Mouse (Mus musculus) embryo, embryonic 11.5 days (tissue): ENCODE measurements at regions not wholly inside any gene's neighbourhood (a gene's known extent, or its start where the extent isn't known, plus 50 kb on each side); places are given as distances from the start of the nearest gene placed in this dataset.

Experiments
- DNase-seq: peaks from one replicate; pipeline ENCODE4 v3.0.0-alpha.2; 2012; ENCODE audit warnings: low read depth, low spot score

DNA sequence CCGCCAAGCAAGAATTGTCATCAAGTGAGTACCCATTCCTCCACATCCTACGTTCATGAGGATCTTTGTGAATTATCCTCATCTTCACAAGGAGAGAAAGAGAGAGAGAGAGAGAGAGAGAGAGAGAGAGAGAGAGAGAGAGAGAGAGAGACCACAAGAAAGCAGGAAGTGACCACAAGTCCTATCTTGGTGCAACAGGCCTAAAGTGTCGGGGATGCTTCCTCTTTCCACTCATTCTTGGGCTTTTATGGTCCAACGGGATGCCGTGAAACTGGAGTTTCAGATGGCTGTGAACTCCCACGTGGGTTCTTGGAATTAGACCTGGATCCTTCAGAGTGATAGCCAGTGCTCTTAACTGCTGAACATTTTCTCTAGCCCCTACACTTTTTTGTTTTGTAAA is 53.1 kb upstream of the Rai14 start:
- DNase-seq = no peak

DNA sequence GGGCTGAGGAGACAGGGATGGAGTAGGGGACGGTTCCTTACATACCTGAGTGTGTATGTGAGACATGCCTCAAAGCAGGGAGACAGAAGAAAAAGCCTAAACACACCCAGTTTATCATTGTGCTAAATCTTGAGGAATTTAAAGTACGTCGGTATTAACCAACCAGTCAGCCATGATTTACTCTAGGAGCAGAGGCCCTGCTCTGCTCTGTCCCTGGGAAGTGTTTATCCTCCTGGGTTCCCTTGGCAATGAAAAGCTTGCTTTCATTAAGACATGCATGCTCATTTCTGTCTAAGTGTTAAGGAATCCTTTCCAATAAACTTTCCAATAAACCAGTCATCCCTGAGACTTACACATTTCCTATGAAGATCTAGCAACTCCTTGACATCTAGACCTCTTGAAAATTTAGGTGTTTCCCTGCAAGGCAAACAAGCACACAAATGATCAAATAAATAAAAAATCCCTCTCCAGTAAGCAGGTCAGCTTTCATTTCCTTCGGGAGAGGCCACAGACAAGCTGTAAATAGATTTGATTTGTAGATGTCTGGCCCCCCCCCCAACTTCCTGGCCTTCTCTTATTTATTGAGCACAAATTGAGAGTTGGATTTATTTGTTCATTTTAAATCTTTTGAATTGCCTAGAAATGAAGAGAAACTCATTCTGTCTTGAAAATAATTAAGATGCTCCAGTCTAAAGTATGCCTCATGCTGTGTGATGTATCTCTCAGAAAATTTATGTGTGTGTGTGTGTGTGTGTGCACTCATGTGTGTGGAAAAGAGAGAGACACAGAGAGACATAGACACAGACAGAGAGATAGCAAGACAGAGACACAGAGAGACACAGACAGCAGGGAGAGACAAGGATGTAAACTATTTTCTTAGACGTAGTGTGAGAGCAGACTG is 56.2 kb upstream of the Rai14 start:
- no peak for DNase-seq

DNA sequence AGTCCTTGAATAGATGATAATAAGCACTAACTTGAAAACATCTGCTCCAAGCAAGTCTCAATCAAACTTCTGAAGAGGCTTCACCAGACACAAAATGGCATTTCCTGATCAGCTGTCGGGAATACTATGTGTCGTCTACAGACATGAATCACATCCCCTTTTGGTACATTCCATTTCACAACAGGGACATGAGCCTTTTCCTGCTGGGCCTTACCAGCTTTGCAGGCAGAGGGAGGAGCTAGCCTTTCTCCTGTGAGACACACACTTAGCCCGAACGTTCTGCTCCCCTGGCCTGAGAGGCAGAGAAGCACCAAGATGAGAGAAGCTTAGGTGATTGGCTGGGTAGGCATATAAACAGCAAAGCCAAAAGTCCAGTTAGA is 56.9 kb upstream of the Rai14 start:
- DNase-seq = no peak

DNA sequence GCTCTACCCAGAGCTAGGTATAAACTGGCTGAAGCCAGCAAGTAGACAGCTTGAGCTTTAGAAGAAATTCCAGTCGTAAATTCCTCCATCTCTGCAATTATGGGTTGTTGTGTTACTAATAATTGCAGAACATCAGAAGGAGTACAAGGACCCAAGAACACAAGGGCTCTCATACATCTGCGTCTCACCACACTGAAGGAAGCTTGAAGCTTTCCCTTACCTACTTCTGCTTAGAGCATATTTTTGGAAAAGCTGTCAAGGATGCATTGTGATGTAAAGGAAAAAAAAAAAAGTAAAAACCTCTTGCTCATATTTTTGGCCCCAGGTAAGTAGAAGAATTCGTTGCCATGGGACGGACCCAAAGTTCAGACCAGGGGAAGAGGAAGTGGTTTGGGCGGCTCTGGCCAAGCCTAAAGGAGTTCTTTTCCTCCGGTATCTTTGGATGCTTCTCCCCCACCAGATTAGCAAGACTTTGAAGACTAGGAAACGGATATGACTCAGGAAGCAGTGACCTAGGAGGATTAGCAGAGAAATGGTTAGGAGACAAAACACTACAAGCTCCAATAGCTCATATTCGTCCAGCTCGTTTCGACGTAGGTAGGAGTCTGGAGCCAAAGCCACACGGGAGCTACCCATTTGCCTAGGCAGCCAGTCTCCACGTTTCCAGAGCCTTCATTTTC is 65.7 kb upstream of the Rai14 start:
- DNase-seq = no peak

DNA sequence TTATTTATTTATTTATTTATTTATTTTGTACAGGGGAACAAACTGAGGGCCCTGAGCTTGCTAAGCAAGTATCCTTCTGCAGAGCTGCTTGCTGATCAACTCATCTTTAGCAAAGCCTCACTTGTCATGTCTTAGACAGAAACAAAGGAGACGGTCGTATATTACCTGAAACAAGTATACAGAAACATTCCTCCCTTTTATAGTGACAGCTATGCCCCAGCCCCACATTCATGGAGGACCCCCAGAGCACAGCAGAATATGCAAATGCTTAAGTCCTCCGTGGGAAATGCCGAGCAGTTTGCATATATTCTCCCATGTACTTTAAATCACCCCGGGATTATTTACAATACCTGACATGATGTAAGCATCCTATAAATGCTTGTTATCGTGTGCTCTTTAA is 74.9 kb upstream of the Rai14 start:
- no peak for DNase-seq

DNA sequence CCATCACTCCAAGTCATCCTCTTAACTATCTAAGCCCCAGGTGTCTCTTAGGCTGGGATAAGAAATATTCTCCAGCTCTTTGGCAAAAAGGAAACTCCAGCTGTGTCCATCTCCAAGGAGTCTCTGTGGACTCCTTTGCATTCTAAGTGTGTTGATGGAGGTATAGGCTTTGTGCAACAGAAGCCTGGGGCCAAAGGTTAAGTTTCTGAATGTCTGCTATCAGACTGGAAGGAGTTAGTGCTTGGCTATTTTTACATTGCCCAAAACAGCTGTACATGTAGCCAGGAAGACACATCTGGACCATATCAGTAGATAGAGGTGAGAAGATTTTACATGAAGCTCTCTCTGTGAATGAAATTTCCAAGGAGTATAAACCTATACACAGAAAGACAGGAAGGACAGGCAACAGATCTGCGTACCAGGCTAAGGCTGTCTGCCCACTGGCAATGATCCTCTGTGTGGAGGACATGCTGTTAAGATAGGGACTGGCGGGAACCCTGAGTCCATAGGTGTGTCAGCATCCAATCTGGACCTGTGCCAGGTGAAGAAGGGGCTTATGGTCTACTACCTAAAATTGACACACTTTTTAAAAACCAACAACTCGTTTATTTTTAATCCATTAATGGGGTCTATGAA is 76.6 kb upstream of the Rai14 start:
- DNase-seq = no peak

DNA sequence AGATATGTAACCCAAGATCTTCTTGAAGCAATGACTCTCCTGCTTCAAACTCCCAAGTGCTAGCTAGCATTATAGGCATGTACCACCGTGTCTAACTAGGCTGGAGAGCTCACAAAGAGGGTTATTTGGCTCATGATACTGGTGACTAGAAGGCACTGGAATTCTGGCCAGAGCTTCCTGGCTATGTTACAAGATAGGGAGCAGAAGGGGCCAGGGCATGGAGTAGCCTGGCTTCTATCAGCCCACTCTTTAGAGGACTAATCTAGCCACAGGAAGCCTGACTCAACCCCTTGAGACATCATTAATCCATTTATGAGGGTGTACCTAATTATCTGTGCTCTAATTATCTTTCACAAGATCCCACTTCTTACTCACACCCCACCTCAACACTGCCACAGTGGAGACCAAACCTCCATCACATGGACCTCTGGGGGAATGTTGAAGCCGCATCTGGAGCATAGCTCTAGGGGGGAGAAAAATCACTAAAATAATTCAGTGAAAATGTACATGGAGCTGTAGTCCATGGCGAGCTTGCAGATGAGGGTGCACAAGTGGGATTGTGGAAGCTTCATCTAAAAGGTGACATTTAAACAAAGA is 77.2 kb upstream of the Rai14 start:
- no peak for DNase-seq

DNA sequence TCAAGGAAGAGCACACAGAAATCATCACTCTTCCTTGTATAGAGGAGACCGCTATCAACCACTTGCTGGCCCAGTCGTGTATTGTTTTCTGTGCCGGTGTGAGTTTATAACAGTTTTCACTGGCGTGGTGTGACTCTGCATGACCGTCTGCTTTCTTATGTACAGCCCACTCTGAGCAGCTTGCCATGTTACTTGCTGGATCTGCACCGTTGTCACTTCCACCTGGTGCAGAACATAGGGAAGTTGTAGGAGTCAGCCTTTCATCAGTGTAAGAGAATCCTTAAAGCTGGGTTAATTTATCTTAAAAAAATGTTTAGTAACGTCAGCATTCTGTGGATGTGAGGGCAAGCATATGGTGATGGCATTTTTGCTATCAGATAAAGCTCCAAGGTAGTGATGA is 77.7 kb upstream of the Rai14 start:
- no peak for DNase-seq

DNA sequence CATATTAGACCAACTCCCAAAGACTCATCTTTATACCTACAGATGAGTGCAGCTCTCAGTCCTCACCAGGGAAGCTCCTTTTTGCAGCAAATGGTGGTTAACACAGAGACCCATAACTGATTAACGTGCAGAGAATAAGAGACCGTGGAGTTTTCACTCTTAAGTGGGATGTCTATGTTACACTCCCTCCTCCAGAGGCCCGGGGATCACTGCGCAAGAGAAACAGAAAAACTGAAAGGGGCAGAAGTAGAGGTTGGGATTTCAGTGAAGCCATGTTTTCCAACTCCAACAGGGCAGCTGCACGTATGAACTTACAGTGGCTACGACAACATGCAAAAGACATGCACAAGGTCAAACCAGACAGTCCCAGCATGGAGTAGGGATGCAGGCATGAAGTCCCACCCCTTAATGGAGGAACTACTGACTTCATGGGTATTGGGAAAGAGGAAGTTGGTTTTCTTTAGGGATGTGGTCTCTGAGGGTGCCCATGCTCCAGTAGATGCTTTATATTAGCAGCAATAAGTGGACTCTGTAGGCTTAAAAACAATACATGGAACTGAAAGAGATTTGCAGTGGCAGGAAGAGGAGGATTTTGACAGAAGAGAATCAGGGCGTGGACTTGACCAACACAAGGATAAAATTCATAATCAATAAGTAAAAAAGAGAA is 80.8 kb upstream of the Rai14 start:
- DNase-seq = no peak

DNA sequence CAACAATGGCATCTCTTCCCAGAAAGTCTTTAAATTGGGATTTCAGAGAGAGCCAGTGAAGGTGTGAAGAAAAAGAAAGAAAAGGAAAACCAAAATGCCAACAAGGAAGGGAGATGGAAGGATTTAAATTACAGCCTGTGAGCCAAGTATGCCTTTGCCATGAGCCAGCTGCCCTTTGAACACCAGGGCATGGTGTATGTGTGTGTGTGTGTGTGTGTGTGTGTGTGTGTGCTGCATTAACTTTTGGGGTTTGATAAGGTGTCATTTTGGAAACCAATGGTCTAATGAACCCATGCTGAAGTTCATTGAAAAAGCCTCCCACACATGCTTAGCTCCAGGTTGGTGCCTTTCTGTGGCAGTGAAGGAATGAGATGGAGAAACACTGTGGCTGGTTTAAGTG is 85.2 kb upstream of the Rai14 start:
- DNase-seq = no peak

DNA sequence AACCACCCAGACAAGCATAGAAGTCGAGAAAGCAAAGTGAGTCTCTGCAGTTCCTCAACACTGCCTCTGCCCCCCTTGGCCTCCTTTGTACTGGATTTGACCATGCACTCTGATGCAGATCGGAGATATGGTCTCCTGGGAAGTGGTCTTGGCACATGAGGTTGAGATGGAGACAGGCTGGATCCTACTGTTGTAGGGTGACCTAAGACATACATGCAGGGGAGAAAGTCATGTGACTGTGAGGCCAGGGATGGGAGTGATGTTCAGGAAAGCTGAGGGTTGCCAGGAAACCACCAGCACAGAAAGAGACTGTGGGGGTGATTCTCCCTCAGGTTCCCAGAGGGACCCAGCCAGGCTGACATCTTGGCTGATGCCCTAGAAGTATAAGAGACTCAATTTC is 99.8 kb upstream of the Rai14 start:
- no peak for DNase-seq

DNA sequence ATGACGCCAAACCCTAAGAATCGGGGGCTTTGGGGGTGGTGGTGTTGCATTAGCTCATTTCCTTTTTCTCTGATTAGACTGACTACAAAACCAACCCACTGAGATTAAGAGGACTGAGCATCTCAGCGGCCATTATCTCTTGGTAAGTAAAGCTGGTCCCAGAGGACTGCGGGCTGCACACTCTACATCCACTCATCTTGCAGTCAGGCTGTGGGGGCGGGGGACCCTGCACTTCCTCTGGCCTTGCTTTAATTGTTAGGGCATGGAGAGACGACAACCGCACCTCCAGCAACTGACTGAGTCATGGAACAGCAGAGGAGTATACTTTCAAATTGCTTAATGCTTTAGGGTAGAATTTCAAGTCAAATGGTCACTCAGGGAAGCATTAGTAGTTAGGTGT is 100.3 kb upstream of the Rai14 start:
- DNase-seq = no peak

DNA sequence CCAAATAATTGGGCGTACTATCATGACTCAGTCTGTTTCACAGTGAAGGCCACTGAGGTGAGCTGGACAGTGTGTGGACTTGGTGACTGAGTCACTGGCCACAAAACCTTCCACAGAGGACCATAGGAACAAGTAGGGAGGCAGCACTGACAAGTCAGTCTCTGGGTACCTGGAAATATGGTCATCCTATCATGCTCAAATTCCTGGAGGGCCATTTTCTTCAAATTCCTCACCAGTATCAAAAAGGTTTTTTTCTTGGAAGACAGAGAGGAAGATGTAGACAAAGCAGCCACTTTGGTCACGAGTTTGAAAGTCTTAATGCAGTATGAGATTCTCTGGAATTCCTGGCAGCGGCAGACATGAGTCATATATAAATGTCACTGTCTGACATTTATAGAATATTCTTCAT is 101.8 kb upstream of the Rai14 start:
- DNase-seq = no peak

DNA sequence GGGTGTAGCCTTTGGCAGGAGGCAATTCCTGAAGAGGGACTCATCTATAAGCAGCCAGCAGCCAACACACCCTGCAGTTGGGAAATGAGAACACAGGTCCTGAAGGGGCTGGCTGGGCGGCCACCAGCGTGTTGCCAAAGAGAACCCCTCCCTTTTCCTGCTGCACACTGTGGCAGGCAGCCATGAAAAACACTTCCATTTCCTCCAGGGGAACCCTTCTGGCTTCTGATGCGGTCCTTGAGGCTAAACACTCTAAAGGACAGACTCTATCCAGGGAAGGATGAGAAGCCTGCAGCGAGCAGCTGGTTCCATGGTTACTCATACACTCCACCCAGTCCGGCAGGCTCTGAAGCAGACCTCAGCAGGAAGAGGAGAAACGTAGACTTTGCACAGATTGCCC is 103.8 kb upstream of the Rai14 start:
- no peak for DNase-seq

DNA sequence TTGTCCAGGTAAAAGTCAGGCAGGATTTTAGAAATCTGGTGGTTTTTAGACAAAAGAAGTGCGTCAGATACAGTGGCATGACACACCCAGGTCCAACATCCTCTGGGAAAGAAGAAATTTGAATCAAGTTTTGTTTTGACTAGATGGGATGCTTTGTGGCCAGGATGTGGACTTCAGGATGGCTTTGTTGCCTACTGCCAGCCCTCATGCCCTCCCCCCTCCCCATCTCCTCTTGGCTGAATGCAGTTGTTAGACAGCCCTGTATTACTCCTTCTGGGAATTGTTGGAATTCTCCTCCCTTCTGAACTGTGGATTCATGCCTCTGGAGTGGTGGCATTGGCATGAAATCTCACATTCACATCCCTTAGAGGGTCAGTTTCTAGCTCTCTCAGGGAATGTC is 104.3 kb upstream of the Rai14 start:
- DNase-seq = no peak

DNA sequence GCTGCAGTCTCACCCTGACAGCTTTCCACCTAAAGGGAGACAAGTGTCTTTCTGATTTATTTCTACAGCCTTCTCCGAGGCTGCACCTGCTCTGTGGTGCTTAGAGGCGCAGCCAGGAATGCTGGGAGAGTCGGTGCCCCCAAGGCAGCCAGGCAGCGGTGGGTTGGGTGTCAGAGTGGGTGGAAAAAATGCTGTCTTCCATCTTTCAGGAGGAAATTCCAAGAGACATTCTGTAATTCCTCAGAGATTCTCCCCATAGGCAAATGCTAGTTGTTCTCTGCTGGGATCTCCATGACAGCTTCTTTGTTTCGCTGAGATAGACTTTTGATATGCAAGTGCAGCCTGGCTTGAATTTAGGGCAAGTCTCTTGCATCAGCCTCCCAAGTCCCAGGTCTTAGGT is 109.5 kb upstream of the Rai14 start:
- DNase-seq = no peak

DNA sequence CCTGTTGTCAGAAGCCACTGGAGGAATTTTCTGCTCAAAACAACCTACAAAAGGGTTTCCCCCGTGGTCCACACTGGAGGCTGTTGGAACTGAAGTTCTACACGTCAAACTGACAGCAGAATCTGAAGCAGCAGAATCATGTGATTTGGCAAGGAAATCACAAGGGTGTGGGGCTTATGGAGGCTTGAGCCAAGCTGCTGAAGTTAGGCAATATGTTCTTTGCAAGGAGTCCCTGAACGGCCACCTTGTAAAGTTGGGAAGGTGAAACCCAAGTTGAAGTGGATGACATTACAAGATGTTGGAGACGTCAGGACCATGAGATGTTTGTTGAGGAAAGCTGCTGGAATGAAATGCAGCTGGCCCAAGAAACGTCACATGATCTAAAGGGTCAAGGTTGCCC is 115.2 kb upstream of the Rai14 start:
- DNase-seq = no peak

DNA sequence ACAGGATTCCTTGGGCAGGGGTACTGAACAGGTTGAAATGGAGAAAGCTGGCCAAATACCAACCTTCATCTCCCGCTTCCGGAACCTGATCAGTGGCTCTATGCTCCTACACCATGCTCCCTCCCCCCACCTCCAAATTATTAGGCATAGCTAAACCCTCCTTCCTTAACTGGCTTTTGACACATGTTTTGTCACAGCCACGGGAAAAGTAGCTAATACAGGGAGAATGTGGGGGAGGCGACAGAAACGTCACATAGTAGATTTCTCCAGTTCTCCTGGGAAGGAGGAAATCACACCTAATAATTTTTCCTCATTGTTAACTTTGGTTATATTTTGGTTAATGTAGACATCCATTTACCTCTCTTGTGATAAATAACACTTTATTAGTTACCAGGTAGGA is 116.1 kb upstream of the Rai14 start:
- no peak for DNase-seq

DNA sequence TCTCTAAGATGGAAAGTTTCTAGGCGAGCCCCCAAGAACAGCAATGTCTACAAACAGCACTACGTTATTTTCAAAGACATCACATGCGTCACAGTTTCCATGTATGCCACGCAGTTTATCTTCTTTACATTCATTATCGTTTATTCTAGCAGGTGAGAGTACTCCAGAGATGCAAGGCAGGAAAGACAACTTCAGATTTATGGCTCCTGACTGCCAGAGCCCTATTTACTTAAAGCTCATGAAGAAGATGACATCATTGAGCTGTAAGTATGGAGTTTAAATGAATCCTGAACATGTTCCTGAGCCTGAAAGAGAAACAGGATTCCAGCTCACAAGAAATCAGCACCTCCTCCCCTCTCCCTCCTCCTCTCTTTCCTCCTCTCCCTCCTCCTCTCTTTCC is 116.7 kb upstream of the Rai14 start:
- DNase-seq = no peak

DNA sequence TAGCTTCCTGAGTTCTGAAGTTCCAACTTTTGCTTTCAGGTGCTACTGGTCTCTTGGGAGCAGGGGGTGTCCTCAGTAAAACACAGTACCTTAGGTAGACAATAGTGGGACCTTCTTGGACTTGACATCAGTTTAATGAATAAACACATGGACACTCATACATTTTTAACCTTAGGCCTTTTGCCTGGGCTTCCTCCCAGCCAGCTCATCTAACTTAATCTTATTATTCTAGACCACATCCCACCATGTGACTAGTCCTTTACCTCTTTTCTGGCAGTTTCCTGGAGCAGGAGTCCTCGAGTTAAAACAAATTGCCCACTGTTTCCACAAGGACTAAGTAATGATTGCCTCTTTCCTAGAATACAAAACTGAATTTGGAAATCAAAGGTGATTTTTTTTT is 117.9 kb upstream of the Rai14 start:
- DNase-seq = no peak

DNA sequence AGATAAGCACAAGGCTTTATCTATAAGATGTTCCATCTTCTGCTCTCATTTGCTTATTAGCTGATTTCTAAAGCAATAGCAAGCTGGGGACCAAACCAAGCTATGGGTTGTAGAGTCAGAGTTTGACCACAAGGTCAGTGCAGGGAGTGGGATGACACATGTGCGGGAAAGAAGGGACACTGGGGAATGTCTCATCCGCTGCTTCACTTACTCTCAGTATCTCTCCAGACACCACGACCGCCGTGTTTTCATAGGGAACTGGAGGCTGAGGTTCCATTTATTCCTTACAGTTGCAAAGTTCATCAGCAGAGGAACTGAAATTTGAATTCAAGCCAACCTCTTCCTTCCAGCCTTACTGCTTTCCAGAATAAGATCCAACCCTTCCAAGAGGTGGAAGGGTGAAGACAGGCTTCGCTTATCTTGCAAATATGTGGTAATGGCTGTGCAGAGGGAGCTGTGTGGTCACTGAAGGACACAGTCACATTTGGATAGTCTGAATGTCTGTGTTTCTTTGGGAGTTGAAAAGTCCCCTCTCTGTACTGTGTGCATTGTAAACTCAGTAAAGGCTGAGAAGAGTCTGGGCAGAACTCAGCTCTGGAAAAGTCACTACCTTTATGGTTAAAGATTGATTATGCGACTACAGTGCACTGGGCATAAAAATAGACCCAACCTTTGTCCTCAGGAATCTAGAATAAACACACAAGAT is 118.1 kb upstream of the C1qtnf3 start:
- no peak for DNase-seq
